Mouse (Mus musculus) right cerebral cortex, postnatal 25 days (tissue): ENCODE results near the gene Nedd8.

Experiments used
- DNase-seq: peaks from one replicate; pipeline ENCODE4 v3.0.0; 2022

Gene Nedd8

GRCm38 (mm10) chr14:55659960-55660573 is 11.9 kb downstream of the Nedd8 start, which contains the start of gene Mdp1:
Gene Mdp1, minus strand, starts transcription at chr14:55660508.
- peak; percentile 84 for DNase-seq

DNA sequence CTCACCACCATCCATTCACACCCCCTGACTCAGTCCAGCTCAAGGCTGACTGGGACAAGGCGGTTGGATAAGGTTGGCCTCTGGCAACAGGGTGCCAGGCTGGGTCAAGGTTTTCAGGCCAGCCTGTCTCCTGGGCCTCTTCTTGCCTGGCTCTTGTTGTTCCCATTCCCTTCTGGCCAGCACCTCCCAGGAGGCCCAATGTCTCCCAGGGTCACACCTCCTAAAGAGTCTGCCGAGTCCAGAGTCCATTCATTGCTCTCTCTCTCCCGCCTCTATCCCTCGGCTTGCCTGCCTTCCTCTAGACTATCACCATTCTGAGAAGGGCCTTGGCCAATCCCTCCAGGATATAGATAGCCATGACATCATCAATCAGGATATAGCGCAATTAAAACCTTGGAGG is 13.9 kb downstream of the Nedd8 start:
- no peak for DNase-seq

GRCm38 (mm10) chr14:55656935-55657334 is 15.0 kb downstream of the Nedd8 start:
- DNase-seq: no peak

DNA sequence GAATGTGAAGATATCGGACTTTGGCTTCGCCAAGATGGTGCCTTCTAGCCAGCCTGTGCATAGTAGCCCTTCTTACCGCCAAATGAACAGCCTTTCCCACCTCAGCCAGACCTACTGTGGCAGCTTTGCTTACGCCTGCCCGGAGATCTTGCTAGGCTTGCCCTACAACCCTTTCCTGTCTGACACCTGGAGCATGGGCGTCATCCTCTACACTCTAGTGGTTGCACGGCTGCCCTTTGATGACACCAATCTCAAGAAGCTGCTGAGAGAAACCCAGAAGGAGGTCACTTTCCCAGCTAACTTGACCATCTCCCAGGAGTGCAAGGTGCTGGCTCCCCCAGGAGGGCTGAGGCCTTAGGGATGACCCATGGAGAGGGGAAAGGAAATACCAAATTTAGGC is 20.4 kb downstream of the Nedd8 start:
- no peak for DNase-seq

DNA sequence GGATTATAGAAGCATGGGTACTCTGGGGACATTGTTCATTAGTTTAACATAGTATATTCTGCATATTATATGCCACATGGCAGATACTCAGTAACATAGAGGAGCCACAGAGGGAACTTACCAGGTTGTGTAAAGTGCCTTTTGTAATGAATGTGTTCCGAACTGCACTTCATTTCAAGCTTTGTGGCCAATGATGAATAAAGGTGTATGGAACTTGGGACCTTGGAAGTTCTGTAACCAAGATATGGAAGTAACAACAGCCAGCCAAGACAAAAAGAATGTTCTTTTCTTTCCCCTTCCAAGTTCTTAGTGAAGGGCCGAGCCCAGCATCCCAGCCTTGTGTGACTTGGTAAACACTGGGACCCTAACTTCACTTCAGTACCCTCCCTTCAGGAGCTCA is 22.0 kb downstream of the Nedd8 start, which contains the start of gene Tssk4:
Gene Tssk4, plus strand, starts transcription at position 301 of the 400 bp plus-strand sequence.
- DNase-seq: no peak

DNA sequence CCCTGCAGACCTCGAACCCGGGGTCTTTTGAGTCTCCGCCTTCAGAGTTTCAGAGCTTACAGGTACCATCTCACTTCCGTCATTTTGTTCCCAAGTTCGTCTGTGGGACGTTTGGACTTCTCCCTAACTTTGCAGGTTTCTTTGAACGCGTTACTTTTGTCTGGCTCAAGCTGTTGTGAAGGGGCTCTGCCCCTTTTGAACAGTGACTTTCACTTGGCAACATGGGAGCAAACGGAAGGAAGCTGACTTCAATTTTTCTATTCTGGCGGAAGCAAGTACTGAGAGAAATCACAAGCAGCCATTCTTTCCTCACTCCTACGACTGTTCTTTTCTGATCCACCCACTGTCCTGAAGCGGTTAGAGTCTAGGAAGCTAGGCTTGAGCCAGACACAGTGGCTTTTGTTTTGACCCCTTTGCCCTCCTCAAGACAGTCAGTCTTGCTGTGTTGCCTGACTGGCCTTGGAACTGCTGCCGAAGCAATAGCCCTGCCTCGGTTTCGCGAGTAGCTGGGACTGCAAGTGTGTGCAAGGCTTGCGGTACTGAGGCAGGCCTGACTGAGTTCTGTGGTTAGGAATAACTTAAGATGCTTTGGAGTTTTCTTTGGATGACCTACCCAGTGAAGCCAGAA is 27.5 kb downstream of the Nedd8 start:
- DNase-seq: no peak

GRCm38 (mm10) chr14:55643060-55643907 is 28.6 kb downstream of the Nedd8 start, which contains the start of gene Tm9sf1:
Gene Tm9sf1, minus strand, starts transcription at chr14:55643806.
- peak; percentile 93 for DNase-seq

GRCm38 (mm10) chr14:55642679-55643059 is 29.3 kb downstream of the Nedd8 start:
- DNase-seq: no peak

DNA sequence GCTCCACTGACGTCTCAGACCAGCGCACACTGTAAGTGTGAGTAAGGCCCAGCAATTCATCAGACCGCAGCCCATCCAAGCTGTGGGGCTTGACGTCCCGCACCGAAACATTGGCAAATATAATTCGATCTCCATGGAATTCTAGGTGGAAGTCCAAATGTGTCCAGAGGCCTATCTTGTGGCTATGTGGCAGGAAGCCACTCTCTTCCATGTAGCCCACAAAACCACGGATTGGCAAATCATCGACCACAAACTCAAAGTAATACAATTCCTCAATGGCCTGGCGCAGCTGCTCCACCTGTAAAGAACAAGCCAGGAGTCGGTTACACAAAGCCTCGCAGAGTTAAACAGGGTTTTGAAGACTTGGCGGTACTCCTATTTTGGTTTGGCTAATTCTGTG is 30.6 kb downstream of the Nedd8 start:
- no peak for DNase-seq

GRCm38 (mm10) chr14:55640816-55641215 is 31.1 kb downstream of the Nedd8 start:
- DNase-seq: no peak

DNA sequence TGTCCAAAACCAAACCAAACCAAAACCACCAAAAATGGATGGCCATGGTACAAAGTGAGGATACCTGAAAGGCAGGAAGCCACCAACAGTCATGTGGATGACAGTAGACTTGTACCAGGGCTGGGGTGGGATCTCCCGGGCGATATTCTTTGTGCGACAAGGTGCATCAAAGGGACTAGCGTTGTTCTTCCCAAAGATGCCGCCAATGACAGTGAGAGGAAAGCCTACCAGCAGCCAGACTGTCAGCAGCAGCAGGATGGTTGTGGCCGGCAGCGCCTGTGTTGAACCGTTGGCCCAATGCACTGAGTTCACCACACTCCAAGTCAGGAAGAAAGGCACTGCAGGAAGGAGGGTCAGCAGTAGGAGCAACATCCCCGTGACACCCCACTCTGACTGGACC is 34.1 kb downstream of the Nedd8 start, which contains the start of gene Gm49378:
Gene Gm49378, minus strand, starts transcription at position 101 of the 400 bp plus-strand sequence.
- DNase-seq: no peak

- peak; percentile 88 for DNase-seq
These were observed 36.4 kb downstream of the Nedd8 start, which contains the start of gene Ipo4 for GRCm38 (mm10) chr14:55635523-55636007. Gene Ipo4, minus strand, starts transcription at chr14:55635957.

- no peak for DNase-seq
These were observed 36.9 kb downstream of the Nedd8 start for GRCm38 (mm10) chr14:55634874-55635522.

GRCm38 (mm10) chr14:55629312-55629711 is 42.6 kb downstream of the Nedd8 start:
- DNase-seq: no peak

GRCm38 (mm10) chr14:55628077-55628827 is 43.7 kb downstream of the Nedd8 start:
- DNase-seq: no peak

GRCm38 (mm10) chr14:55618486-55619195 is 53.3 kb downstream of the Nedd8 start:
- no peak for DNase-seq

DNA sequence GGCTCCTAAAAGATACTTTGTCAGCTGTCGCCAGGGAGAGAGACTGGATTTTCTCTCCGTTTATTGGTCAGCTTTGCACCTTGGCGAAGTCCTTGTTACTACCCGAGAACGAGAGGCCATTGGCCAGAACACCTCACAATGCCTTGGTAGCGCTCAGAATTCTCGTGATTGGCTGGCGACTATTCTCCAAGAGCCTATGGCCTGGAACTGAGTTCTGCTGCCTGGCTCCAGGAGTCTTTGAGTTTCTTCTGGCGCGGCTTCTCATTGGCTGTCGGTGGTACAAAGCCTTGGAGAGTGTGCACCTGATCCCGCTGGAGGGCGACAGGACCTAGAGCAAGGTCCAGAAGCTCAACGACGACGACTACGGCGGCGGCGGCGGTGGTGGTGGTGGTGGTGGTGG is 54.1 kb downstream of the Nedd8 start, which contains the start of gene Rec8:
Gene Rec8, plus strand, starts transcription at position 216 of the 400 bp plus-strand sequence.
- DNase-seq: no peak

DNA sequence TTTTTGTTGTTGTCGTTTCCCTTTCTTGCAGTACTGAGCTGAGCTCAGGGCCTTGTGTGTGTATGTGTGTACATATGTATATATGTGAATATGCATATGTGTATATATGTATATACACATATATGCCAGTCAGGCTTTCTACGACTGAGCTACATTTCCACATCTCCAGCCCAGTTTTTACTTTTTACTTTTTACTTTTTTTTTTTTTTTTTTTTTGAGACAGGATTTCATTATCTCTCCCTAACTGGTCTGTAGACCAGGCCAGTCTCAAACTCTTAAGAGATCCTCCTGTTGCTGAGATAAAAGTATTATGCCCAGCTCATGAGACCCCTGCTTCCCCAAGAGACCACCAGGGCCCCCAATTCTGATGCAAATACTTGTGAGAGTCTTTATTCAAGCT is 55.1 kb downstream of the Nedd8 start:
- DNase-seq: no peak

DNA sequence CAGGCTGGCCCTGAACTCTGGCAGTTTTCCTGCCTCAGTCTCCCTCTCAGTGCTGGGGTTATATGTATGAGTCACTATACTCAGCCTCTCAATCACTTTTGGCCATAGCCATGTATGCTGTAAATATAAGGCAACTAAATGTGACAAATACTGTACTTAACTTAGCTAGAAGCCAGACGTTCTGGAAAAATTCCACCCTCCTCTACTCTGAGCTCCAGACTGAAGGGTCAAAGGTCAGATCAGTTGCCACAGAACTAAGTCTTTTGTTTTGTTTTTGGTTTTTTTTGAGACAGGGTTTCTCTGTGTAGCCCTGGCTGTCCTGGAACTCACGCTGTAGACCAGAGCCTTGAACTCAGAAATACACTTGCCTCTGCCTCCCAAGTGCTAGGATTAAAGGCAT is 56.0 kb downstream of the Nedd8 start:
- no peak for DNase-seq

DNA sequence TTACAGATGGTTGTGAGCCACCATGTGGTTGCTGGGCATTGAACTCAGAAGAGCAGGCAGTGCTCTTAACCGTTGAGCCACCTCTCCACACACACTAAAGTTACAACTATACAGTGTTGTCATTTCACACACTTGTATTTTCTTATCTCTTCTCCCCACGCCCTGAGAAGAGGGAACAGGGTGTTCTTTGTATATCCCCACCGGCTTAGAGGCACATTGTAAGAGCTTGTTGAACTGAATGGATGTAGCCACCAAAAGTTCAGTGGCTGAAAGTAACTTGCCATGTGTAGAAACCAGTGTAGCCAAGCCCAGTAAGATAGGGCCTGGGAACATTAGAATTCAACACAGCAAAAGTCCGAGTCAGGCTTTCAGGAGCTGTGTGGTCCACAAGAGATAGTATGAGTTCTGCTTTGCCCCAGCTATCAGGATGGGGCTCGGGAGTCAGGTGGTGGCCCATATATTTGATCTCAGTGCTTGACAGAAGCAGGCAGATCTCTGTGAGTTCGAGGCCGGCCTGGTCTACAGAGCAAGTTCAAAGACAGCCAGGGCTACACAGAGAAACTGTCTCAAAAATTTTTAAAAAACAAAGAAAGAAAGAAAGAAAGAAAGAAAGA is 57.3 kb downstream of the Nedd8 start:
- no peak for DNase-seq

DNA sequence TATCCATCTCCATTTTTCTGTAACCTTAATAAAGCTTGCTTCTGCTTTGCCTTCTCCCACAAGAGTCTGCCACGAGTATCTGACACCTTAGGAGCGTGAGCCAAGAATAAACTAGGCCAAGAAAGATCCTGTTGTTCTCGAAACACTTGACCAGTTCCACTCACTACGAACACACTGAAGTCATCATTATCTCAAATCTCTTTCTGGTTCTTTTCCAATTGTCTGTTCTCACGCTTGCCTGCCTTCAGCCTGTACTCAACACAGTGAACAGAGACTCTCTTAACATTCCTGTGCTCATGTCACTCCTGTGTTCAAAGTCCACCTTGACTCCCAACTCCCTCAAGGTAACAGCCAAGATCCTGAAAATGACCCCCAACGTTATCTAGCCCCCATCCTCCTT is 58.6 kb downstream of the Nedd8 start:
- DNase-seq: no peak
